Mouse (Mus musculus): ENCODE data around the gene Fam234b.

Gene Fam234b

DNA sequence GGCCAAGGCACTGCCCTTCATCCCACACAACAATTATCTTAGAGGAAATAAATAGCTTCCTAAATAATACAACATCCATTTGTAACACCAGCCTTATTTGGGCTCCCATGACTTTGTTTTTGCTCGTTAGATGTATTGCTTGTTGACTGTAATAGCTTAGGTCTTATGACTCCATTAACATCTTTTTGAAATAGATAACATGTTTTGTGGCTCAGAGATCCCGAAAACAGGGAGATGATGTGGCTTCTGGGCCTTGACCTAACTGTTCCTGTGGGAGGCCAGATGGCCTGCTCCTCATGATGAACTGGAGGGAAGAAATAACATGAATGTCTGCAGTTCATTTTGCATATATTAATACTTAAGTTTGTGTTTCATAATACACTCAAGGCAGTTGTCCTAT lies 74.0 kb downstream of the Fam234b start:
- DNase-seq: no peak

DNA sequence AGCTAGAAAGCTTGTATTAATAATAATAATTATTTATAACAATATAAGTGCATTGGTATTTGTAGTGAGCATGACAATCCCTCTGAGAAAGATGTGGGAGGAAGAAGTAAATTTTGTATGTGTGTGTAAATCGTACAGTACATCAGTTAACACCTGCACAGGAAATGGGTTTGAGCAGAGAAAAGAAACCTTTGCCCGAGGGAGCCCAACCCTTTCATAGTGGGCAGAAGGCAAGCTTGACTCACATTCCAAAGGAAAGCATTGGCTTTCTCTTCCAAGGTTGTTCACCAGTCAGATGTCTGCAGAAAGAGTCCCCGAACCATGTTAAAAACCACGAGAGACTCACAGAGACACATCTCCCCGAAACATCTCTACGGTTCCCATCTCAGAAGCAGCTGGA lies 75.3 kb downstream of the Fam234b start:
- no peak for DNase-seq

DNA sequence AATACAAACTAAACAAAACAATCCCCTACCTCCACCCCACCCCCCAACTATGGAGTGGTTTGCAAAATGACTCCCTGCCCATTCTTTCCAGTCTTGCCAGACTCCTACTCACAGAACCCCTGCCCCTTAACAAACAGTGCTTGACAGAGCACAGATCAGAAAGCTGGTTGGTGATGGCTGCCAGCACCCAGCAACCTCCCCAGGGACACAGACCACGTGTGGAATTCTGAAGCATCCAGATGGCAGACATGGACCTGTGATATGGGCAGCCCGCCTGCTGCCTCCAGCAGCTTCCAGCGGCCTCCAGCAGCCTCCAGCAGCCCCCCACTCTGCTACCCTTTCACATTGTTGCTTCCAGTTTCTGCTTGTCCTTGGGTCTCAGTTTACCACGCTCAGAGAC lies 77.5 kb downstream of the Fam234b start:
- DNase-seq: no peak

DNA sequence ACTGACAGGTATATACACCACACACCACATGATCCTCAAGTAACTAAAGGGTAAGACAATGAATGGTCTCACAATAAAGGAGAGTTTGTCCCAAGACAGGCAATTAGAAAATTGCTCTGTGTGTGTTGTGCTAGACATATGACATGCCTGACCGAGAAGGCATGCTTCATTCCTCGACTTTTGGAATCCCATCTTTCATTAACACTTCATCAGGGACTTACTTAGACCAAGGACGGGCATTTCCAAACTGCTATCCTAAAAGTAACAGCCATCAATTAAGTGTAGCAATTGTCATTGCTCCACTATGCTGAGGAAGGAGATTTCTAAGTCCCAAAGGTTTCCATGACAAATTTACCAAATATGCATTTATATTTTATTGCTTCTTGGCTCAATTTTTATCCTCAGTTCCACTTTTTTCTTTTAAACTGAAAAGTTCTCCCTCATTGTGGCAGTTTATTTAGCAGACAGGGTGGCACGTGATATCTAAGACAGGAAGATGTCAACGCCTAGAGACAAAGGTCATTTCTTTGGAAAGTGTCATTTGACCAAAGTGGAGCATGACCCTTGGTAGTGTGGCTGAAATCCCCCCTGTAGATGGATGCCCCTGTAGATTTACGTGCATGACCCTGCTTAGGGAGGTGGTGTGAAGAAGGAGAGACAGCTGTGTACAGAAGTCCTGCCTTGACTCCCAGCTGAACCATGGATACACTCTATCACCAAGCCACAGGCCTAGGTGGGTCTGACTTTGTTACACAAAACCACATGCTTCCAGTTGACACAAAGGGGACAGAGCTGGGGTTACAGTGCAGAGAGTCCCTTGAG lies 78.9 kb downstream of the Fam234b start:
- no peak for DNase-seq

DNA sequence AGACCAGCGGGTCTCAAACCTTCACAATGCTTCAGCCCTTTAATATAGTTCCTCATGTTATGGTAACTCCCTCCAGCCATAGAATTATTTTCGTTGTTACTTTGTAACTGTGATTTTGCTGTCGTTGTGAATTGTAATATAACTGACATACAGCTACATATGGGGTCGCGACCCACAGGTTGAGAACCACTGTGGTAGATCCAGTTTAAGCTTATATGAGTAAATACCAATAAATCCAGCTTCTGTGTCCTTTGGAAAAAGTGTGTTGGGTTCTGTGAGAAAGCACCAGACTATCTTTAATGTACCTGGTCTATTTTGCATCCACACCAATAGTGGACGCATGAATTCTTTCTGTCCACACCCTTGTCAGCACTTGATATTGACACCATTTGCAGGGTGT lies 80.5 kb downstream of the Fam234b start:
- no peak for DNase-seq

DNA sequence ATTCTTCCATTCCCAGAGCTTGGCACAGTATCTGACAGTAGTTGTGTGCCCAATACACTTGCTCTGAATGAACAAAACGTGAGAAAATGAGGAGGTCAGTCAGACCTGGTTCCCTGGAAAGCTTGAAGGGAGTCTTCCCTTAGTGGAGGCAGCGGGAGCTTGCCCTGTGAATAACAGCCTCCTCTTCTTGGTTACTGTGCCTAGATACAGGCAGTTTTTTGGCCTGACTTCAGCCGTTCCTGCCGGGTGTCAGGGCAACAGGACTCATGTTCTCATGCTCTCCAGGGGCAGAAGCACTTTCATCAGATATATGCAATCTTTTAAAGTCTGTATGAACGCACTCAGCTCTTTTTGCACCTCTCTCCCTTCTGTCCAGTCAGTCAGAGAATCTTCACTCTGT lies 81.5 kb downstream of the Fam234b start:
- DNase-seq: no peak

DNA sequence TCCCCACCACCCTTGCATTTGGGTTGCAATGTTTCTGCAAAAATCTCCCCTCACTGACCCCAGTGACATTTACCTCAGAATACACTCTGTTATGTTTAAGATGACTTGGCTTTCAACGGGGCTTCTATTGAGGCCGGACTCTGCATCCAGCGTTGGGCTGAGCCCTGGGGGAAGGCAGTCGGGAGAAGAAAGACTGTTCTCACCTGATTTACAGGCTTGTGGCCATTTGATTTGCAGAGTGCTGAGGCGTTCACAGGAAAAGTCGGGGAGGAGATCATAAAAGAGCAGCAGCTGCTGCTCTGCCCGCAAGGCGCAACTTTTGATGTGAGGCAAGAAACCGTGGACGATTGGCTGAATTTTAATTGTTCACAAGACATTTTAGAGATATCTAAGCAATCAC lies 82.1 kb downstream of the Fam234b start:
- DNase-seq: no peak

DNA sequence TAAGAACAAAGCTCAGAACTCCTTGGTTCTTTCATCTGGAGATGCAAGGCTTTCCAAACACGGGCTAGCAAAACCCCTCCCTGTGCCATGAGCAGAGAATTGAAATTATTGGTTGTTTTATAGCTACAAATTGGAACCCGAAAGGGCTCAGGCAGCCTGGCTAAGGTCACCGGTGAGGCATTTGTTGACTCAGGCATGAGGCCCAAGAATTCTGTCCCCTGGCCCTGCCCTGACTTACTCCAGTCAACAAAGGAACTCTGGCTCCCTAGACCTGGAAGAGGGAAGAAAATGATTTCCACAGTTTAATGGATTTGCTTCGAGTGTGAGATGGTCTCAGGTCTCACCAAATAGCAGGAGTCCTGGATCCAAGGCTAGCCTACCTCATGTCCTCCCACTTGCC lies 94.6 kb downstream of the Fam234b start:
- no peak for DNase-seq

DNA sequence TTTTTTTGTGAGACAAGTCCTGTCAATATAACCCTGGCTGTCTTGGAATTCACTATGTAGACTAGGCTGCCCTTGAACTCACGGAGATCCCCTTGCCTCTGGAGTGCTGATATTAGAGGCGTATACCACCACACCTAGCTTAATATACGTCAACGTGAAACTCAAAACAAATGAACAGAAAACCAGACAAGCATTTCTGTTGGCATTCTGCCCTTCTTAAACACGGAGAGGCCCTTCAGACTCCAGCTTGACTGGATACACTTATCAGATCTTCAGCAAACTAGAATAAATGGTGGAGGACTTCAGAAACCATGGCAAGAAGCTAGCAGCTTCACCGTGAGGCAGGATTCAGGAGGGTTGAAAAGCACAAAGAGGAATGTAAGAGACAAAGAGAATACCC lies 96.4 kb downstream of the Fam234b start:
- no peak for DNase-seq

Measured in thymus, adult 18-20 months (tissue).